Mouse (Mus musculus) brain, embryonic 14.5 days (tissue): ENCODE results near the gene Prim2.

Experiments
- CTCF ChIP-seq: fragments of 200-500 bp; IDR thresholded peaks from 2 replicates; pipeline ENCODE4 v1.5.1; 2012; ENCODE audit warnings: inconsistent platforms, mild to moderate bottlenecking, moderate library complexity, borderline replicate concordance; ENCODE audit not compliant: insufficient read depth, insufficient read length; ENCODE audit errors: extremely low read depth
- POLR2A ChIP-seq: fragments of 200-500 bp; IDR thresholded peaks from 2 replicates; pipeline ENCODE4 v1.6.1; 2012; ENCODE audit warnings: mild to moderate bottlenecking, inconsistent platforms, borderline replicate concordance; ENCODE audit not compliant: poor library complexity, insufficient read depth, insufficient read length, severe bottlenecking; ENCODE audit errors: extremely low read depth

GRCm38 (mm10) chr1:33515124-33515523, 154.5 kb downstream of the Prim2 start:
- TF ChIP-seq POLR2A (no peak), CTCF (no peak)
